Mouse (Mus musculus) natural killer cell, adult 2 months (primary cell): ENCODE measurements around the gene Hspbap1.

Experiments used
- DNase-seq, 2 experiments: peaks; one replicate each; pipeline ENCODE4 v3.0.0; 2022; ENCODE audit warnings: low spot score in 2 of 2

Gene Hspbap1

DNA sequence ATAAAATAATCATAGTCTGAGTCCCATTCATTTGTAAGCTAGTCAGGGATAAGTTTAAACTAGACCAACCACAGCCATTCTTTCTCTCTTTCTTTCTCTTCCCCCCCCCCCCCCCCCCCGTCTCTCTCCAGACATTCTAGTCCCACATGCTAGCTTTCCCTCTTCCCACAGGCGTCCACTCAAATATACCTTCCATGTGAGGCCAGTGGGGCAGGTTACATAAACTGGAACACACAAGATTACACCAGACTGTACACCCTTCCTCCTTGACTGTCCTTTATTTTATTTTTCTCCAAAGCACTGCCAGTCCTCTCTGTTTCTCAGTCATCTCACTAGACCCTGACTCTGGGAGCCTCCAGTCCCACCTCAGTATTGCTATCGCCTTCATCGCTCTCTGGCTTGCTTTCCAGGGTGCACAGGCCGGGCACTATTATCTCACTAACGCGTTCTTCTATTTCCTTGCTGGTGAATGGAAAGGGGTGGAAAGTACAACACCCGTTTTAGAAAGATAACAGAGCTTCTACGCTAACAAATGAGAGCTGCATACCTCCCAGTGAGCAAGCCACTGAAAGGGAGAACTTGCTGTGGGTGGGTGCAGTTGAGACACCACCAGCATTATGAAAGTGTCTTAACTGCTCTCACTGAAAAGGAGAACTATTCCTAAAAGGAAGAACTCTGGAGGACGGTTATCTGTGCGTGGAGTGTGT, 6.4 kb upstream of the Hspbap1 start:
- no peak for DNase-seq

- no peak for DNase-seq
These were observed 5.2 kb upstream of the Hspbap1 start for GRCm38 (mm10) chr16:35764941-35765340.

- no peak for DNase-seq
These were observed 4.7 kb upstream of the Hspbap1 start for GRCm38 (mm10) chr16:35765449-35765848.

DNA sequence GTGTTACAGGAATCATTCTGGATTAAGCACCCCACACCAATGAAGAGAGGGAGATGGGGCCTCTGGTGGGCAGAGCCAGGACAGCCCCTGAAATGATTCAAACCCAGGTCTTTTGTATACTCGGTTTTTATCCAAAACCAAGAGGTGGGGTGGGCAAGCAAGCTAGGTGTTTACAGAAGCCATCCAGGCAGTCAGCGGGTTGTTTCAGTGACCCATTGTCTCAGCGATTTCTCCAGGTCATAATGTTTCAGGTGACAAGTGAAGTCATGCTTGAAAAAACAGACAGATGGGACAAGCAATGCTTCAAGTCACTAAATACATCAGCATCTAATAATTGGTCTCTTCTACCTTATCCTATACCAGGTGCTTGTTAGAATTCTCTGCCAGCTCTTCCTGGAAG, 3.8 kb upstream of the Hspbap1 start:
- no peak for DNase-seq

DNA sequence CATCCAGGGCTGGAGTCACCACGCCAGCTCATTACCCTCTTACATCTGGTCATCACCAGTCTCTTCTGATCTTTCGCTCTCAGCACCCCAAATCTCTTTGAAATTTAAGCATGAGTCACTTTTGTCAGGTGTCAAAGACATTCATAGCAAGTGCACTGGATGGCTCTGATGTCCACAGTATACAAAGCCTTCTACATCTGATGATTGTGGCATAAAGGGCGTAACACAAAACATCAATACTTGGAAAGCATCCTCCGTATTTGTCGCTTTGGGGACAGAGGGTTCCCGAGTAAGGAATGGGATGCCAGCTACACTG, 1.7 kb upstream of the Hspbap1 start:
- DNase-seq: peak; percentile 21 to 31

DNA sequence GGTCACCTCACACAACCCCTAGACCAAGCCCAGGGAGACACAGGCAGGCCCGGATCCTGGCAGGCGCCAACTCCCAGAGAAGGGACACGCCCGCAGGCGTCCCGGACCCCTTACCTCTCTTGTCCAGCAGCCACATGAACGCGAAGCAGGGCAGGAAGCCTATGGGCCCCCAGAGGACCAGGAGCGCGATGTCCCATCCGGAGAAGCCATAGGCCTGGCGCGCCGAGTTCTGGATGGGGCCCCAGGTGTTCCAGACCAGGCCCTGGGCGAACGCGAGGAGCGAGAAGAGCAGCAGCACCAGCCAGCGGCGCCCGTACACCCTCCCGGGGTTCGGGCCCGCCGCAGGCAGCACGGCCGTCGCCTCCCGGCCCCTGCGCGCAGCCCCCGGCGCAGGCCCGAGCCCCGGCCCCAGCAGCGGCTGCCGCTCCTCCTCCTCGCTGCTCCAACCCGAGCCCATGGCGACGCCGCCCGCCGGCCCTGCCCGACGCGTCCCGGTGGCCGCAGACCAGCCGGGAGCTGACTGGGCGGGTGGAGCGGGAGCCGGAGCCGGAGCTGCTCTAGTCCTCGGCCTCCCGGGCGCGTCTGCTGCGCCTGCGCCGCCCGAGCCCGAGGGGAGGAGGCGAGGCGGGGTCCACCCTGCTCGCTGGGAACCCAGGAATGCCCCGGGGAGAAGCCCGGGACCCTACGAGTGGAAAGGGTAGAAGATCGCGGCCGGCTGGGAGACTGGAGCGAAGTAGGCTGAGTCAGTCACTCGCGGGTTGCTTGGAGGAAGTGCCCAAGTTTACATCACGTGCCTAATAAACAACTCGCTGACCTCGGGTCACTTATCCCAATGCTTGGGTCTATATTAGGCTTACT, 1.2 kb upstream of the Hspbap1 start, which contains the start of gene Dirc2:
TSS of gene Dirc2 (minus strand) at position 572 of the 858 bp plus-strand sequence.
- DNase-seq: peak; percentile 36 to 58

DNA sequence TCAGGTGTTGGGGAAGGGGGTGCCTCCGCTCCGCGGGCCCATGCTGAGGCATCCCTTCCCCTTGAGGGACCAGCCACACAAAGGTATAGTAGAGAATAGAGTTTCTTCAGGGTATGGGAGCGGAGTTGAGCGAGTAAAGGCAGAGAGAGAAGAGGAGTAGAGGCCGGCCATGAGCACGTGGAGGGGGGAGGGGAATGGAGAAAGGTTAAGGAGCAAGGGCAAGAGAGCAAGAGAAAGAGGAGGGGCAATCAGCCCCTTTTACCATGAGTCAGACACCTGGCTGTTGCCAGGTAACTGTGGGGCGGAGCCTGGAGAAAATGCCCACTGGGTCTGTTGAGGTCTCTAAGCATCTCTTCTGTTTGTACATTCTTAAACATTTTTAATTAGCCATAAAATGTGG, 966 bp downstream of the Hspbap1 start:
- DNase-seq: no peak

GRCm38 (mm10) chr16:35771606-35772005, 1.4 kb downstream of the Hspbap1 start:
- no peak for DNase-seq

DNA sequence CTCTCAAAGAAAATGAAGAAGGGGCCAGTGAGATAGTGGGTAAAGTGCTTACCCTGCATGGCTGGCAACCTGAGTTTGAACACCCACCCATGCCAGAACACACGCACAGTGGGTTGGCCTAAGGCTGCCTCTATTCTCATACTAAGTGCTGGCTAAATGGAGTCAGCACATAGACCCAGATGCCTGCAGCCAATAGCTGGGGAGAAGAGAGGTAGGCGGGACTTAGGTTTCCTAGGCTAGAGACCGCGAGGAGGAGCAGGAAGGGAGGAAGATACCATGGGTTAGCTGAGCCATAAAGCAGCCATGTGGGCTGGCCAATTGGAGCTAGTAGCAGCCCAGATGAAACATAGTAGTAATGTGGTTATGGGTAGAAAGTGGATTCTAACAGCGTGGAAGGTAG, 2.4 kb downstream of the Hspbap1 start:
- DNase-seq: no peak

DNA sequence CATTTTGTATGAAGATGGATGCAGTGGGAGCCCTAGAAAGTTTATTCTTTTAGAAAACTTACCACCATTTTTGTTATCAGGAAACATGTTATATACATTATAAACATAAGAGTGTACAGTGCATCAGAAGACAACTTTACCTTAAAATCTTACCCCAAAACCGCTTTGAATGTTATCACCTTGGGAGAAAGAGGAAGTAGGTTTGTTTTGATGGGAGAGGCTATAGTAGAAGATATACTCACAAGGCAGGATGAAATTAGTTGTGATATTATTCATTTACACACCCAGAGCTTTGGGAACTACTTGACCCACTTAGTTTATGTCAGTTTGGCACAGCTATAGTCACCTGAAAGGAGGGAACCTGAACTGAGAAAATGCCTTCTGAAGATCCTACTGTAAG, 5.7 kb downstream of the Hspbap1 start:
- no peak for DNase-seq

DNA sequence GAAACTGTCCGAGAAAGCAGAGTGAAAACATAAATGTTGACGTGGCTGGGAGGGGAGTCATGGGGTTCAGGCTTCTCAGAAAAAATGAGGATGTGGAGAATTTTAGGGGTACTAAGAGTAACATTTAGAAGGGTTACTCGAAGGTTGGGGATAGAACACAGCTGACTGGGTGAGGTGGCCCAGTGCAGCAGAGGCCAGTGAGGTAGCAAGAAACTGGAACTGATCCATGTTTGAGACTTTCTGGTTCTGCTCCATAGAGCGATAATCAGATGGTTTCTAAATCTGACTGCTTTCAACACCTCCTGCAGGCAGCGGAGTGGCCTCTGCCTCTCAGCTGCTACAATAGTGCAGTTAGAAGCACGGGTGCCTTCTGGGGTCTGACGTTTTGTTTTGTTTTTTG, 6.6 kb downstream of the Hspbap1 start:
- no peak for DNase-seq

DNA sequence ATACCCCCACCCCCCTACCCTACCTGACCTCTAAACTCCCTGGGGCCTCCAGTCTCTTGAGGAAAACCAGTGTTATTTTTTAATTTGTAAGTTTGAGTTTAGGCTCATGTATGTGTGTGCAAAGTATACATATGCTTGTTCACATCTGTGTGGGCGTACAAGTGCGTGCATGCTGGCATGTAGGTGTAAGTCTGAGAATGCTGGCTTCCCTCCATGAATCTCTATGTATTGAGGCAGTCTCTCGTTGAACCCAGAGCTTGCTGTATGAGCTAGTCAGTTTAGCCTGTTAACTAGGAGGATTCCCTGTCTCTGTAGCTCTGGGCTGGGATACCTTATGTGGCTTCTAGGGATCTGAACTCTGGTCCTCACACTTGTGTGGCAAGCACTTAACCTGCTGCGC, 7.6 kb downstream of the Hspbap1 start:
- no peak for DNase-seq

DNA sequence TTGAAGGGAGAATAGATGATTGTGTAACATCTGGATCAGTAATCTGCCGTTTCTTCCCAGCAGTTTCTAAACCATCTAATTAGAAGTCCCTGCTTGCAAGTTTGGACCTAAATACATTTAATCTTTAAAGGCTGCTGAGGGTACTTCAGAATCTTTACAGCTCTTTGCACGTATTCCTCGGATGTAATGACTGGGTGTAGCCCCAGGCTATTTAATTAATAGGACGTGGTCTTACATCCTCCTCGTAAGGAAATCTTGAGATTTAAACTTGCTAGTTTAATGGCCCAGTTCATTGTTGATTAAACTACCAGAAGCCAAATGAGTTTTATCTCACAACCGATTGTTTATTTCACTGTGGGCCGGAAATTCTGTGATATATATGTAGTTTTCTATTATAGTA, 9.5 kb downstream of the Hspbap1 start:
- DNase-seq: no peak

DNA sequence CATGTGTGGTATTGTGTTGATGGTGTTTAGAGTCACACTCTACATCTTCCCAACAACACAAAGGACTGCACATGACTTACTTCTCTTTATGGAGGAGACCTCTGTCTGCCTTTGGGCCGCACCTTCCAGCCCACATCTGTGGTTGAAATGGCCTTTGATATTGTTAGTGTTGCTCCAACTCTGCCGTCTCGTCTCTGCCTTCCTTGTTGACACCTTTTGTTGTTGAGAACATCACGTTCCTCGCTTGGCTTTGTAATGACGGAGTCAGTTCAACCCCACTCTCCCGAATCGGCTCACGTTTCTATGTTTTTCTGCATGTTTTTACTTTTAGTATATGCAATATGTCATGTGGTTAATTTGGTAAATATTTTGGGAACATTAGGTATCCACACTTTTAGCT, 10.9 kb downstream of the Hspbap1 start:
- DNase-seq: no peak

GRCm38 (mm10) chr16:35781651-35782050, 11.5 kb downstream of the Hspbap1 start:
- DNase-seq: no peak

DNA sequence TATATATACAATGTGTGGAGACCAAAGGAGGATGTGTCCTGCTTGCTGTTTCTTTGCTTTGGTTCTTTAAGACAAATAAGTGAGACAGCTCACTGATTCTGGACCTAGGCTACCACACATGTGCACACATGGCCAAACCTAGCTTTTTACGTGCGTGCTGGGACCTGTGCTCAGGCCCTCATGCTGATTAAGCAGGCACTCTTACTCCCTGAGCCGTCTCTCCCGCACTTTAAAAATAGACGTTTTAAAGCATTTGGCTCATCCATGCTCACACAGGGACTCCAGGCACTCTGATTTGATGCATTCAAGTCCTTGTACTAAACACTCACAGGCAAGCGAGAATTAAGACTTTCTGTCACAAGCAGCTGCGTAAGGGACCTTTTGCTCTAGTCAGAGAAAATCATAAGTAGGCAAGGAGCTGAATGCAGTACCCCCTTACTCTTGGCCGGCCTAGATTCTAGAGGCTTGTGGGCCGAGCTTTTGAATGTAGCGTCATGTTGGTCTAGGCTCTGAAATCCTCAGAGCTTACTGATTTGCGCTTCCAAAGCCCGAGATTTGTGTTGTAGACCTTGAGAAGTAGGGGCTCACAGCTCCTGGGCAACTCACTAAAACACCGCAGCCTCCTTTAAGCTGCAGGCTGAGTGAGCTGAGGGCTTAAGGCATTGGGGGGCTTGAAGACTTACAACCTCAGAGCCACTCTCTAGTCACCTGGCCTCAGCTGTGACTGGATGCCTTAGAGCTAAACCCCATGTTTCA, 12.5 kb downstream of the Hspbap1 start:
- no peak for DNase-seq

GRCm38 (mm10) chr16:35783207-35783573, 13.0 kb downstream of the Hspbap1 start:
- DNase-seq: no peak

DNA sequence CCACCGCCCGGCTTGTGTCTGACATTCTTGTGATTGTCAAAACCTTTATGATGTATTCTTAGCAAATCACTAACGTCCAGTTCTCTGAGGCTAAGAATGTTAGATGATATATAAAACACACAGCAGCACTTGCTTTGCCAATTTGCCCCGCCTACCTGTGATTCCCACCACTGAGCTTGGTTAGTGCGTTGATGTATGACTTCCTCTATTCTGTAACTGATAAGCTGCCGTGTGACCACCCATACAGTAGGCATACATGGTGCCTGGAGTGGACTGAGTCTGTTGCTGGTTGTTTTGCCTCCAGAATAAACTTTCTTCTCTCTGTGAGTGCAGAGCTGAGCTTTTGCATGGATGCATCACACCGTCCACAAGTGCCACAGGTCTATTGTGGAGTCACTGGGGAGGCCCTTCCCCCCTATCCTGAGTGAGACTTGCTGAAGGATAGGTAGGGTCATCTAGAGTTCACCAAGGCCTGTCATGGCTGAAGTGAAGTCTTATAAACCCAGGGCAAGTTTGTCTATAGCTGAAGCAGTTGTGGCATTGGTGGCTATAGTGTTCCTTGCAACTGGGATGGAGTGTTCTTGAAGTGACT, 14.1 kb downstream of the Hspbap1 start:
- DNase-seq: no peak

GRCm38 (mm10) chr16:35787163-35787562, 17.0 kb downstream of the Hspbap1 start:
- DNase-seq: no peak

DNA sequence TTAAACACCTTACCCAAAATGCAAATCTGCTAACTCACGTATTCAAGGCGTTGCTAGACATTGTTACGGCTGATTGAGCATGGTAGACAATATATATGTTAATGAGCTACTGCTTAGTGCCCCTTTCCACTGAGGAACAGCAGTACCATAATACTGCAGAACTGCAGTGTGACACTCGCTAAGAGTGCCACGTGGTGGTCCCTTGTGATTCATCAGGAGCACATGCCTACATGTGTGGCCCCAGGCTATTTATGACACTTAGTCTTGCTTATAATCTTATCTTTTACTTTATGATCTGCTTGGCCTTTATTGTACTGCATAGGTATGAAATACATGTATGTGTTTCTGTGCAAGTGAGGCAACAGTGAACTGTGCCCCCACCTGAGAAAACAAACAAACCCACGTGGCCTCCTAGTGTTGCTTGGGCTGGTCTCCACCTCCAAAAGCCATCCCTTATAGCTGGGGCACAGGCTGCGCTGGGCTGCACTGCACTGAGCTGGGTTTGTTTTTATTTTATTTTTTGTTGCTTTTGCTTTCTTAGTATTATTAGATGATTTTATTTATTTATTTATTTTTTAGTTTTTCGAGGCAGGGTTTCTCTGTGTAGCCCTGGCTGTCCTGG, 17.5 kb downstream of the Hspbap1 start:
- DNase-seq: no peak

DNA sequence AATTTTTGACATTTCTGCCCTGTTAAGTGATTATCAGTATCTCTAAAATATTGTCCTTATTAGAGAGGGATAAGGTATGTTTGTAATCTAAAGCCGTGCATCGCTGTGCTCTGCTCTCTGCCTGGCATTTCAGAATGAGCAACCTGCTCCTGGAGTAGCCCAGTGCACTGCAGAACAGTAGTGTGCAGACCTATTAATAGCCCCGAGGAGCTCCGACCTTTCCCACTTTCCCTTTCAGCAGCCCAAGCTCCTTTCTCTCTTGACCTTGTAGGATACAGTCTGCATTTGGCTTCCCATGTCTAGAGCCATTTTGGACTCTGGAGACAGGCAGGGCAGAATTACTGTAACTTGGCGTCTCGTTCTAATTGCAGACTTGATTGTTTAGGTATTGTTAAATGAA, 18.2 kb downstream of the Hspbap1 start:
- DNase-seq: no peak
